ENCODE assay signal across 18 mouse cellular contexts in genomic region chr17:13112504-13113291, GRCm38 (mm10). TPM values are rescaled to one million over a fixed set of nuclear protein-coding genes. Genes with fewer than 3 reads are reported as not detected.
DNase-seq lines count a peak whose midpoint lies in the region; ATAC-seq and TF ChIP-seq lines count a peak whose summit lies in the region.
"Not testable (repeated sequence)": the region's sequence is repeated elsewhere in the genome, so short reads cannot be mapped to it uniquely, and the experiment has no call there.
"Had no signal": no experiment of that assay in that cellular context is flagged by ENCODE, and none has a peak within 500 bp of the region (broad histone marks: within the 10 kb centered on the region; RNA-seq: fewer than 3 reads in every experiment).

No protein-coding gene starts in this region.

- H3K4me3 ChIP-seq in forebrain, embryonic 12.5 days (replicated peaks); forebrain, embryonic 16.5 days (replicated peaks; ENCODE audit: low read length); hindbrain, embryonic 12.5 days; hindbrain, embryonic 16.5 days (ENCODE audit: low read length); midbrain, embryonic 13.5 days (replicated peaks); midbrain, postnatal 0 days (ENCODE audit: low read depth, low read length); neural tube, embryonic 15.5 days (replicated peaks): not testable (repeated sequence)

- not testable (repeated sequence) for DNase-seq in midbrain, postnatal 0 days (ENCODE audit: low spot score)

- 59% methylated on average over 3 of the region's 9 CpGs for WGBS in forebrain, embryonic 12.5 days
- 51% methylated on average over 3 of the region's 9 CpGs for WGBS in forebrain, embryonic 16.5 days
- WGBS in hindbrain, embryonic 12.5 days, result 56% methylated on average over 3 of the region's 9 CpGs
- WGBS in hindbrain, embryonic 16.5 days, result 56% methylated on average over 2 of the region's 9 CpGs
- 67% methylated on average over 3 of the region's 9 CpGs for WGBS in midbrain, embryonic 13.5 days
- WGBS in midbrain, postnatal 0 days, result 41% methylated on average over 3 of the region's 9 CpGs
- WGBS in neural tube, embryonic 15.5 days, result 52% methylated on average over 3 of the region's 9 CpGs

- H3K36me3 ChIP-seq in forebrain, embryonic 12.5 days (replicated peaks); forebrain, embryonic 16.5 days (ENCODE audit: control insufficient read depth, insufficient read depth); hindbrain, embryonic 12.5 days; hindbrain, embryonic 16.5 days (ENCODE audit: control insufficient read depth, insufficient read depth, low read length); midbrain, embryonic 13.5 days; midbrain, postnatal 0 days (ENCODE audit: insufficient read depth, low read length); neural tube, embryonic 15.5 days: not testable (repeated sequence)

- H3K9ac ChIP-seq in forebrain, embryonic 12.5 days; forebrain, embryonic 16.5 days (replicated peaks; ENCODE audit: low read depth, low read length); hindbrain, embryonic 12.5 days; hindbrain, embryonic 16.5 days (ENCODE audit: low read depth, low read length); midbrain, embryonic 13.5 days (replicated peaks); midbrain, postnatal 0 days (replicated peaks; ENCODE audit: low read length, poor library complexity, severe bottlenecking); neural tube, embryonic 15.5 days (replicated peaks): not testable (repeated sequence)

- not testable (repeated sequence) for H3K9me3 ChIP-seq in forebrain, embryonic 12.5 days; forebrain, embryonic 16.5 days (ENCODE audit: control insufficient read depth, low read length); hindbrain, embryonic 12.5 days (replicated peaks); hindbrain, embryonic 16.5 days (ENCODE audit: control insufficient read depth, low read length); midbrain, embryonic 13.5 days; midbrain, postnatal 0 days (ENCODE audit: low read length); neural tube, embryonic 15.5 days (replicated peaks)

- not testable (repeated sequence) for H3K27me3 ChIP-seq in forebrain, embryonic 12.5 days; forebrain, embryonic 16.5 days (replicated peaks; ENCODE audit: control insufficient read depth, insufficient read depth, low read length); hindbrain, embryonic 12.5 days; hindbrain, embryonic 16.5 days (replicated peaks; ENCODE audit: control insufficient read depth, insufficient read depth, low read length); midbrain, embryonic 13.5 days; midbrain, postnatal 0 days (ENCODE audit: insufficient read depth, low read length); neural tube, embryonic 15.5 days (replicated peaks)

- not testable (repeated sequence) for H3K27ac ChIP-seq in forebrain, embryonic 12.5 days; forebrain, embryonic 16.5 days (ENCODE audit: low read length); hindbrain, embryonic 12.5 days; hindbrain, embryonic 16.5 days (ENCODE audit: low read depth, low read length); midbrain, embryonic 13.5 days; midbrain, postnatal 0 days (ENCODE audit: low read depth, low read length); neural tube, embryonic 15.5 days (replicated peaks)

- not testable (repeated sequence) for H3K4me2 ChIP-seq in forebrain, embryonic 12.5 days; forebrain, embryonic 16.5 days (ENCODE audit: low read length); hindbrain, embryonic 12.5 days (replicated peaks); hindbrain, embryonic 16.5 days (ENCODE audit: low read length); midbrain, embryonic 13.5 days (replicated peaks); midbrain, postnatal 0 days (ENCODE audit: low read depth, low read length, poor library complexity, severe bottlenecking); neural tube, embryonic 15.5 days

- TF ChIP-seq CTCF in midbrain, postnatal 0 days (IDR thresholded peaks at IDR 0.05), result not testable (repeated sequence)

- not testable (repeated sequence) for H3K4me1 ChIP-seq in forebrain, embryonic 12.5 days; forebrain, embryonic 16.5 days (replicated peaks; ENCODE audit: control insufficient read depth, insufficient read depth, low read length); hindbrain, embryonic 12.5 days; hindbrain, embryonic 16.5 days (ENCODE audit: control insufficient read depth, insufficient read depth, low read depth, low read length); midbrain, embryonic 13.5 days (replicated peaks); midbrain, postnatal 0 days (ENCODE audit: insufficient read depth, low read length); neural tube, embryonic 15.5 days

- ATAC-seq in forebrain, embryonic 12.5 days (ENCODE audit: low FRiP score), result 0 out of 2 replicates have a peak, but pooled peaks have one; percentile 39
- ATAC-seq in forebrain, embryonic 16.5 days, result peak; percentile 90
- peak; percentile 65; the same call in 1 of the 2 replicates for ATAC-seq in hindbrain, embryonic 12.5 days (ENCODE audit: low FRiP score)
- peak; percentile 89 for ATAC-seq in hindbrain, embryonic 16.5 days
- ATAC-seq in midbrain, embryonic 13.5 days, result peak; percentile 82
- peak; percentile 84 for ATAC-seq in midbrain, postnatal 0 days (ENCODE audit: low FRiP score)
- ATAC-seq in neural tube, embryonic 15.5 days (ENCODE audit: low FRiP score), result peak; percentile 85

RNA-seq across cellular contexts. Expression of gene Unc93a, which starts 18.9 kb away (rescaled TPM):
- polyA plus RNA-seq in forebrain, embryonic 12.5 days (2016; fragmentation: Nextera tagmentation; extraction: Ambion mirVana), result not detected in 2 replicates
- polyA plus RNA-seq in forebrain, embryonic 16.5 days (2015; fragmentation: Nextera tagmentation; extraction: Ambion mirVana), result 0.09 and 0.27 TPM in 2 replicates
- polyA plus RNA-seq in hindbrain, embryonic 12.5 days (2016; fragmentation: Nextera tagmentation; extraction: Ambion mirVana), result not detected in 2 replicates
- not detected in 2 replicates for polyA plus RNA-seq in hindbrain, embryonic 16.5 days (2015; fragmentation: Nextera tagmentation; extraction: Ambion mirVana)
- polyA plus RNA-seq in midbrain, embryonic 13.5 days (2015; fragmentation: Nextera tagmentation; extraction: Ambion mirVana), result 0.07 TPM in 1 of 2 replicates, not detected in the other
- 0.14 TPM in 1 of 2 replicates, not detected in the other for total RNA-seq in midbrain, postnatal 0 days (2014; rRNA removed)
- polyA plus RNA-seq in midbrain, postnatal 0 days (2015; fragmentation: Nextera tagmentation; extraction: Ambion mirVana), result 0.05 and 0.17 TPM in 2 replicates
- polyA plus RNA-seq in neural tube, embryonic 15.5 days (2015; fragmentation: Nextera tagmentation; extraction: Ambion mirVana), result not detected in 2 replicates
- total RNA-seq: heart, adult 18-20 months; heart, postnatal 10 days; heart, postnatal 4 days had no signal
- polyA plus RNA-seq: CD4-positive, CD25-positive, alpha-beta regulatory T cell, adult 4 months; cerebellum, adult 2 months; embryonic facial prominence, embryonic 10.5 days; embryonic facial prominence, embryonic 14.5 days; G1E; heart, embryonic 10.5 days; heart, embryonic 14.5 days; intestine, embryonic 16.5 days had no signal

RNA-seq across cellular contexts. Expression of gene Tcp10b, which starts 51.8 kb away (rescaled TPM):
- polyA plus RNA-seq in forebrain, embryonic 12.5 days (2016; fragmentation: Nextera tagmentation; extraction: Ambion mirVana), result 0.15 and 0.41 TPM in 2 replicates
- polyA plus RNA-seq in forebrain, embryonic 16.5 days (2015; fragmentation: Nextera tagmentation; extraction: Ambion mirVana), result 0.17 TPM in 1 of 2 replicates, not detected in the other
- polyA plus RNA-seq in hindbrain, embryonic 12.5 days (2016; fragmentation: Nextera tagmentation; extraction: Ambion mirVana), result 0.26 TPM in 1 of 2 replicates, not detected in the other
- 0.09 and 0.26 TPM in 2 replicates for polyA plus RNA-seq in hindbrain, embryonic 16.5 days (2015; fragmentation: Nextera tagmentation; extraction: Ambion mirVana)
- polyA plus RNA-seq in midbrain, embryonic 13.5 days (2015; fragmentation: Nextera tagmentation; extraction: Ambion mirVana), result 0.13 TPM in 1 of 2 replicates, not detected in the other
- total RNA-seq in midbrain, postnatal 0 days (2014; rRNA removed), result 0.11 and 0.38 TPM in 2 replicates
- polyA plus RNA-seq in midbrain, postnatal 0 days (2015; fragmentation: Nextera tagmentation; extraction: Ambion mirVana), result 0.20 and 0.56 TPM in 2 replicates
- 0.19 and 0.23 TPM in 2 replicates for polyA plus RNA-seq in neural tube, embryonic 15.5 days (2015; fragmentation: Nextera tagmentation; extraction: Ambion mirVana)
- total RNA-seq: G1E; heart, adult 18-20 months had no signal
- polyA plus RNA-seq: CD4-positive, CD25-positive, alpha-beta regulatory T cell, adult 4 months; embryonic facial prominence, embryonic 10.5 days; embryonic facial prominence, embryonic 14.5 days; G1E; heart, embryonic 10.5 days; heart, embryonic 14.5 days had no signal

Comparison
In these comparisons a context has a peak if more than half of its experiments do, and no peak if none do; other contexts are left out.
1. ATAC-seq: peak in every context shown above with its lines; median percentile 90 in forebrain, embryonic 16.5 days; 89 in hindbrain, embryonic 16.5 days; 85 in neural tube, embryonic 15.5 days; 84 in midbrain, postnatal 0 days; 82 in midbrain, embryonic 13.5 days; 65 in hindbrain, embryonic 12.5 days; 39 in forebrain, embryonic 12.5 days.